Mouse (Mus musculus): ENCODE data around the gene Negr1. TPM values are rescaled to one million over a fixed set of nuclear protein-coding genes. Genes with fewer than 3 reads are reported as not detected.

Negr1 gene
- polyA plus RNA-seq, 1 experiment: not detected

DNA sequence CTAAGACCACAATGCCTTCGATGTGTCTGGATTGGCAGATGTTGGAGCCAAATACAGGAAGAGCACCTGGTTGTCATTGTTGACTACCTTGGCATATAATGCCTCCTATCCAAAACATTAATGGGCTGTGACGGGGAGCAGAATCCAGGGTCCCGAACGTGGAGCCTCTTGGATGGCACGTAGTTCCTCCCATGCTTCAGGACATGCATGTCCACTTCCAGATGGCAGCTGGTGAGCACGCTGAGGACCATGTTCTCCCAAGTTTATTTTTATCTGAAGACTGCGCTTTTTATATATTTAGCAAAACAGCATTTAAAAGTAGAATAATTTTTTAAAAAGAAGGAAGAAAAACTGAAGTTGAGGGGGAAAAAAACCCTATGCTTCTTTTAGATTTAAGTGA, 231.1 kb downstream of the Negr1 start:
- no peak overlapping the region for H3K9ac ChIP-seq (ENCODE audit: low read depth, poor library complexity, severe bottlenecking)
- no peaks in the 10 kb centered on the region for H3K4me1 ChIP-seq (ENCODE audit: control insufficient read depth, insufficient read depth, low read length)
- H3K27ac ChIP-seq (ENCODE audit: insufficient read depth, low read length): no peak overlapping the region
- TF ChIP-seq CTCF (IDR thresholded peaks at IDR 0.05; ENCODE audit: low read depth, low read length) (no peak), EP300 (IDR thresholded peaks at IDR 0.05; ENCODE audit: insufficient read depth, low read depth, low read length) (no peak), POLR2A (IDR thresholded peaks at IDR 0.05; ENCODE audit: insufficient read depth, low read length) (no peak)
- no peak overlapping the region for H3K4me3 ChIP-seq (ENCODE audit: low read depth, low read length)
- no peaks in the 10 kb centered on the region for H3K36me3 ChIP-seq (ENCODE audit: control insufficient read depth, insufficient read depth, low read length, poor library complexity, severe bottlenecking)
- H3K9me3 ChIP-seq (replicated peaks; ENCODE audit: control insufficient read depth, insufficient read depth, low read length, poor library complexity, severe bottlenecking): no peaks in the 10 kb centered on the region
- no peaks in the 10 kb centered on the region for H3K27me3 ChIP-seq (ENCODE audit: control insufficient read depth, insufficient read depth, low read length, poor library complexity, severe bottlenecking)

DNA sequence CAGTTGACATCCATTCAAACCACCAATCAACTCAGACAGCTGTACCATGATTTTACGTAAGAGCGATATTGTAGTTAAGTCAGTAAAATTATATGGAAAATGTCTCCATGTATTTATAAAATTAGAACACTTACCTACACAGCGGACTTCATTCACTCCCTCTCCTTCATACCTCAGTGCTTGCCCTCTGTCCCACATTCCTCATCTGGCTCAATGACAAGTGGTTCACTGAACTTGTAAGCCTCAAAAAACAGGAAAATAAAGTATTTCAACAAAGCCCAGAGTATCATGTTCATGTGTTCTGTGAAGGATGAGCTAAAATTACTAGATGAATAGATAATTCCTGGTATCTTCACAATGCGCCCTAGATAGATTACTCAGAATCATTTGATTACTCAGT, 232.5 kb downstream of the Negr1 start:
- Histone ChIP-seq H3K36me3 (ENCODE audit: control insufficient read depth, insufficient read depth, low read length, poor library complexity, severe bottlenecking) (no peaks in the 10 kb centered on the region), H3K9me3 (replicated peaks; ENCODE audit: control insufficient read depth, insufficient read depth, low read length, poor library complexity, severe bottlenecking) (no peaks in the 10 kb centered on the region), H3K27ac (ENCODE audit: insufficient read depth, low read length) (no peak overlapping the region), H3K4me1 (ENCODE audit: control insufficient read depth, insufficient read depth, low read length) (no peaks in the 10 kb centered on the region), H3K9ac (ENCODE audit: low read depth, poor library complexity, severe bottlenecking) (no peak overlapping the region), H3K27me3 (ENCODE audit: control insufficient read depth, insufficient read depth, low read length, poor library complexity, severe bottlenecking) (no peaks in the 10 kb centered on the region), H3K4me3 (ENCODE audit: low read depth, low read length) (no peak overlapping the region)
- TF ChIP-seq EP300 (IDR thresholded peaks at IDR 0.05; ENCODE audit: insufficient read depth, low read depth, low read length) (no peak), CTCF (IDR thresholded peaks at IDR 0.05; ENCODE audit: low read depth, low read length) (no peak), POLR2A (IDR thresholded peaks at IDR 0.05; ENCODE audit: insufficient read depth, low read length) (no peak)

DNA sequence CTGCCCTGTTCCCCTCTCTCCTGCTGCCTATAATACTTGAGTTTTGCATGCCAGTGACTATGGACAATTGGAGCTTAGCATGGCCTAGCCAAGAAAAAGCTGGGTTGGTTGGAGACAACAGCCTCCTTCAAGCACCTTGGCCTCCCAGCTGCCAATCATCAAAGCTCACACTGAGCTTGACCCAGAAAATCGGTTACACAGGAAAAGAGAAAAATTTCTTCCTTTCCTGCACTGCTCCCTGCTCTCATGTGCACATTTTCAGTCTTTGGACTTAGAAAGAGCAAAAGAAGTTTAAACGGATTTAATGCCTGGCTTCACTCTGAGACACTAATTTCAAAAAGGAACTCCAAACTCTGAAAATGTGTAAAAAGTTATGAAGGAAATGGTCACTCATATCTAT, 233.0 kb downstream of the Negr1 start:
- Histone ChIP-seq H3K27ac (ENCODE audit: insufficient read depth, low read length) (no peak overlapping the region), H3K9me3 (replicated peaks; ENCODE audit: control insufficient read depth, insufficient read depth, low read length, poor library complexity, severe bottlenecking) (no peaks in the 10 kb centered on the region), H3K9ac (ENCODE audit: low read depth, poor library complexity, severe bottlenecking) (no peak overlapping the region), H3K4me3 (ENCODE audit: low read depth, low read length) (no peak overlapping the region), H3K36me3 (ENCODE audit: control insufficient read depth, insufficient read depth, low read length, poor library complexity, severe bottlenecking) (no peaks in the 10 kb centered on the region), H3K27me3 (ENCODE audit: control insufficient read depth, insufficient read depth, low read length, poor library complexity, severe bottlenecking) (no peaks in the 10 kb centered on the region), H3K4me1 (ENCODE audit: control insufficient read depth, insufficient read depth, low read length) (no peaks in the 10 kb centered on the region)
- TF ChIP-seq EP300 (IDR thresholded peaks at IDR 0.05; ENCODE audit: insufficient read depth, low read depth, low read length): no peak

DNA sequence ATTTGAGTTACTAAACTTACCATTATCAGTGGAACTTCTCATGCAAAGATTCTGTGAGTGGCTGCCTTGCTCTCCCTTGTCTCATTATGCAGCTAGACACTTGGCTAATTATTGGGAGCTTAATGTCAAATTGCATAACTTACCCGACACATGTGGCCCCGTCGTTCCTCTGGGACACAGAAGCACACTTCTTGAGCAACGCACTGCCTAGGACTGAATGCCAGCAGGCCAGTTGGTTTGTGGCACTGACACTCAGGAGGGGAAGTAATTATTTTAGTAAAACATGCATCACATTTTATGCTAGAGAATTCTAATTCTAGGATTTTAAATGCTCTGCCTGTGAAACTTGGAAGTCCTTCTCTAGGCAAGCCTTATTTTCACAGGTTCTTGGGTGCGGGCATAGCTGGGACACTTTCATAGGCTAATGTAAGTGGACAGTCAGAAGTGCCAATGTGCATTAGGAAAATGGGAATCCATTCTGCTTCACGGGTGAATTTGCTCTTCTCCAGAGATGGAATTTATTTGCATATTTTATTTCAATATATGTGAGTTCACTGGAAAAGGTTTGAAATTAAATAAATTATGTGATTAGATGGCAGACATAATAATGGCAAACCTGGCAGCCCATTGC, 234.6 kb downstream of the Negr1 start:
- Histone ChIP-seq H3K4me1 (ENCODE audit: control insufficient read depth, insufficient read depth, low read length) (no peaks in the 10 kb centered on the region), H3K27me3 (ENCODE audit: control insufficient read depth, insufficient read depth, low read length, poor library complexity, severe bottlenecking) (no peaks in the 10 kb centered on the region), H3K36me3 (ENCODE audit: control insufficient read depth, insufficient read depth, low read length, poor library complexity, severe bottlenecking) (no peaks in the 10 kb centered on the region), H3K9me3 (replicated peaks; ENCODE audit: control insufficient read depth, insufficient read depth, low read length, poor library complexity, severe bottlenecking) (no peaks in the 10 kb centered on the region), H3K4me3 (ENCODE audit: low read depth, low read length) (no peak overlapping the region), H3K27ac (ENCODE audit: insufficient read depth, low read length) (no peak overlapping the region), H3K9ac (ENCODE audit: low read depth, poor library complexity, severe bottlenecking) (no peak overlapping the region)
- TF ChIP-seq EP300 (IDR thresholded peaks at IDR 0.05; ENCODE audit: insufficient read depth, low read depth, low read length) (no peak), CTCF (IDR thresholded peaks at IDR 0.05; ENCODE audit: low read depth, low read length) (no peak), POLR2A (IDR thresholded peaks at IDR 0.05; ENCODE audit: insufficient read depth, low read length) (no peak)

DNA sequence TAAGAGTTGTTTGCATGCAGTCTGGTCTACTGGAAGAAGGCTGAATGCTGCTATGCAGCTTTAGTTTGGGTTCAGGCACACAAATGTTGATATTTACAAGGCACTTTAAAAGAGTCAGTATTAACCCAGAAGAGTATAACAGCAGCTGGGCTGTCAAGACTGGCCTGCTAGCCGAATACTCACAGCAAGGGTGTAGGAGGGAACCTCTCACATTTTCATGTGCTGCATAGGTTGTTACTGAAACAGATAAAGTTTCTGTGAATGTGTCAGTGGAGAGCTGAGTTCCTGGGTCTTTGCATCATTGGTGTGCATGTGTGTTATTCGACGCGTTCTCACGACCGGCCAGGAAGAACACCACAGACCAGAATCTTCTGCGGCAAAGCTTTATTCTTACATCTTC, 237.6 kb downstream of the Negr1 start:
- TF ChIP-seq POLR2A (IDR thresholded peaks at IDR 0.05; ENCODE audit: insufficient read depth, low read length) (no peak), CTCF (IDR thresholded peaks at IDR 0.05; ENCODE audit: low read depth, low read length) (no peak), EP300 (IDR thresholded peaks at IDR 0.05; ENCODE audit: insufficient read depth, low read depth, low read length) (no peak)
- H3K27ac ChIP-seq (ENCODE audit: insufficient read depth, low read length): no peak overlapping the region
- H3K9ac ChIP-seq (ENCODE audit: low read depth, poor library complexity, severe bottlenecking): no peak overlapping the region
- no peaks in the 10 kb centered on the region for H3K4me1 ChIP-seq (ENCODE audit: control insufficient read depth, insufficient read depth, low read length)
- H3K36me3 ChIP-seq (ENCODE audit: control insufficient read depth, insufficient read depth, low read length, poor library complexity, severe bottlenecking): no peaks in the 10 kb centered on the region
- no peaks in the 10 kb centered on the region for H3K27me3 ChIP-seq (ENCODE audit: control insufficient read depth, insufficient read depth, low read length, poor library complexity, severe bottlenecking)
- no peak overlapping the region for H3K4me3 ChIP-seq (ENCODE audit: low read depth, low read length)
- no peaks in the 10 kb centered on the region for H3K9me3 ChIP-seq (replicated peaks; ENCODE audit: control insufficient read depth, insufficient read depth, low read length, poor library complexity, severe bottlenecking)

DNA sequence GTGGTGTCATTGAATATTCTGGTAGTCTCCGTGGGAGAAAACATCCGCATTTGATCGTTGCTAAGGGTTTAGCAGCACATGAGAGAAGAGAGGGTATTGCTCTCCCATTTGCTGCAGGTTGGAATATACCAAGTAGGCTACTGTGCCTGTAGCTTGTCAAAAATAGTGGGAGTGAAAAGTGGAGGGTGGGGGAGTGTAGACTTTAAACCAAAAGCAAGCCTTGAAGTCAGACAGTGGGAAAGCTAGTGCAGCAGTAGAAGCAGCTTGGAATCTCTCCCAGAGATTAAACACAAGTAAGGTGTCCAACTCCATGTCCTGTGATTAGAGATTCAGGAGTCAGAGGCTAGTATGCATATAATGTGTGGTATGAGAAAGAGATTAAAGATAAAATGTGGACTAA, 248.2 kb downstream of the Negr1 start:
- Histone ChIP-seq H3K27me3 (ENCODE audit: control insufficient read depth, insufficient read depth, low read length, poor library complexity, severe bottlenecking) (no peaks in the 10 kb centered on the region), H3K4me3 (ENCODE audit: low read depth, low read length) (no peak overlapping the region), H3K9ac (ENCODE audit: low read depth, poor library complexity, severe bottlenecking) (no peak overlapping the region), H3K4me1 (ENCODE audit: control insufficient read depth, insufficient read depth, low read length) (no peaks in the 10 kb centered on the region), H3K9me3 (replicated peaks; ENCODE audit: control insufficient read depth, insufficient read depth, low read length, poor library complexity, severe bottlenecking) (peaks cover 3% of the 10 kb centered on the region; the same call in 1 of the 2 replicates), H3K36me3 (ENCODE audit: control insufficient read depth, insufficient read depth, low read length, poor library complexity, severe bottlenecking) (no peaks in the 10 kb centered on the region), H3K27ac (ENCODE audit: insufficient read depth, low read length) (no peak overlapping the region)
- TF ChIP-seq CTCF (IDR thresholded peaks at IDR 0.05; ENCODE audit: low read depth, low read length) (no peak), POLR2A (IDR thresholded peaks at IDR 0.05; ENCODE audit: insufficient read depth, low read length) (no peak), EP300 (IDR thresholded peaks at IDR 0.05; ENCODE audit: insufficient read depth, low read depth, low read length) (no peak)

All from ES-Bruce4 (cell line).